Mouse (Mus musculus): ENCODE results near the gene Sostdc1. TPM values are rescaled to one million over a fixed set of nuclear protein-coding genes. Genes with fewer than 3 reads are reported as not detected.

The Sostdc1 gene
- polyA plus RNA-seq (2012; rRNA removed), result 0.40 and 0.80 TPM in 2 replicates

DNA sequence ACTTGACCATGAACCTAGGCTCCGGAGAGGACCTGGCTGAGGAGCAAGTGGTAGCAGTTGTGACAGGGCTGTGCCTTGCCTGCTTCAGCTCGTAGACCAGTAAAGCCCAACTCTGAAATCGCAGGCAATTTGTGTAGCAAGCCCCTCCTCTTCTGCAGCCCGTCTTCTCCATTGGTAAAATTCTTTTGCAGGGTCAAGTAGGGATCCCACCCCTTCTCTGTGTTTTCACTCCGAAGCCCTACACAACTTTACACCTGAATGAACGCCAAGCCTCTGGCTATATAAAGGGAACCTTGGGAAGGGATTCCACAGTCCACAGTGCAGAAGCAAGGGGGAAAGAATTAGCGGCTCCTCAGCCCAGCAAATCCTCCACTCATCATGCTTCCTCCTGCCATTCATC, at the start of gene Sostdc1:
TSS of gene Sostdc1 (plus strand) at position 224 of the 400 bp plus-strand sequence.
- no peak for DNase-seq (ENCODE audit: extremely low spot score in 1 of 2, low spot score in 1 of 2)

GRCm38 (mm10) chr12:36267670-36268246, 46.2 kb upstream of the Sostdc1 start:
- DNase-seq (ENCODE audit: extremely low spot score in 1 of 2, low spot score in 1 of 2), result no peak

- no peak for DNase-seq (ENCODE audit: extremely low spot score in 1 of 2, low spot score in 1 of 2)
Measured at GRCm38 (mm10) chr12:36274823-36275222, 39.1 kb upstream of the Sostdc1 start.

DNA sequence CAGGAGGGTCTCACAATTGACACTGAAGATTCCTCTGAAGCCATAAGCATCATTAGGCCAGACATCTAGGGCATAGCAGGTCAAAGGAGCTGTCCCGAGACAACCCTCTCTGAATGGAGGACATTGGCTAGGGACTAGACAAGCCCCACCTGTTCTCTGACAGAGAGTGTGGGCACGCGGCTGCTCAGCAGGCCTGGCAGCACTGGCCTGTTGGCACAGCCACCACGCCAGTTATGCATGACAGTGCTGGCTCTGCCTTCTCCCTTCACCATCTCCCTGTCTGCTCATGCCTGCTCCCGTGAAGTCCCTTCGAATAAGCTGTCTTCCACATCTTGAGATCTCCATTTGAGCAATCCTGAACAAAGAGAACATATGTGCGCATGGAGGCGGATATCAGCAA, 24.3 kb upstream of the Sostdc1 start:
- no peak for DNase-seq (ENCODE audit: extremely low spot score in 1 of 2, low spot score in 1 of 2)

DNA sequence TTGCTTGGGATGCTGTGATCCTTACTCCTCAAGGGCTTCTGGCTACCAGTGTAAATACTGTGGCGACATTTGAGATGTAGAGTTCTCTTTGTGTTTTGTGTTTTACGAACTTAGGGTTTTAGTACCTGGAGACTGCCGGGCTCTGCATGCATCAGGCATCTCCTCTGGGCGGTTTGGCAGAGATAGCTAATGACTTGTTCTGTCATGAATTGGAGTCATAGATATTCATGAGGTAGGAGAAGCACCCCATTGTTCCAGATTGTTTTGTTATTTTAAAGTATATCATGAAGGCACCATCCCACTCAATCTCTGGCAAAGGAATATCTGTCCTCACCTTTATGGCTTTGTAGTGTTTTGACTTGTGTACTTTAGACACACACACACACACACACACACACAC, 23.5 kb upstream of the Sostdc1 start:
- DNase-seq (ENCODE audit: extremely low spot score in 1 of 2, low spot score in 1 of 2), result no peak

DNA sequence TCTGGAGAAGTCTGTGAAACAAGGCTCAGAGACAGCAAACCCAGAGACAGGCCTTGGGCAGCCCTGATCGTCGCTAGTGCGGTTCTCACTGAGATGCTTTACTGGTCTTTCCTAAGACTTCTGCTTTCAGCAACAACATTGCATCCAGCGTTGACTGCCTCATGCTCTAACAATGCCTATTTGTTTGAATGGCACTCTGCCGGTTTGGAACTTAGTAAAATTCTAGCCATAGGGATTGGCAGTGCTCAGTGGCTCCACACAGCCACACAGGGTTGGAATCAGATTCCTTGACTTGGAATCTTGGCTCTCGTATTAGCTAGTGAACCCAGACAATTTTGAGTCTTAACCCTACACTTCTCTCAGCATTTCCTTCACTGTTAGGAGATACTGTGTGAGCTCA, 22.6 kb upstream of the Sostdc1 start:
- DNase-seq (ENCODE audit: extremely low spot score in 1 of 2, low spot score in 1 of 2), result no peak

DNA sequence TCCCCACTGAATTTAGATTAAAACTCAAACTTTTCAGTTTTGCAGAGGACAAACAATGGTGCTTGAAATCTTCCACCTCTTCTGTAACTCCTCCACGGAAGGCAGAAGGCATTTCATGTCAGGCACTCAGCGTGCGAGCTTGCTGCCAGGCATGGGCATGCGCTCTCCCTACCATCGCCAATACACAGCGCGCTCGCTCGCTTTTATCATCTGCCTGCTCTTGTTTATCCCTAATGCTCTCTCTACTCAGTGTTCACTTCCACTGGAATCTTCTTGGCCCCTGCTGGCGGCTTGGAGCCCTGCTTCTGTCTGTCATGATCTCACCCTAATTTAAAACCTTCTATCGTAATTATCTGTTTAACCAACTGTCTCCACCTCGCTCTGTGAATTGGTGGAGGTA, 11.6 kb upstream of the Sostdc1 start:
- peak in 1 of 2 experiments; percentile 50 for DNase-seq (ENCODE audit: extremely low spot score in 1 of 2, low spot score in 1 of 2)

- DNase-seq (ENCODE audit: extremely low spot score in 1 of 2, low spot score in 1 of 2), result no peak
Measured at GRCm38 (mm10) chr12:36302905-36303642, 10.9 kb upstream of the Sostdc1 start.

- DNase-seq (ENCODE audit: extremely low spot score in 1 of 2, low spot score in 1 of 2), result no peak
Measured at GRCm38 (mm10) chr12:36308737-36309420, 5.1 kb upstream of the Sostdc1 start.

DNA sequence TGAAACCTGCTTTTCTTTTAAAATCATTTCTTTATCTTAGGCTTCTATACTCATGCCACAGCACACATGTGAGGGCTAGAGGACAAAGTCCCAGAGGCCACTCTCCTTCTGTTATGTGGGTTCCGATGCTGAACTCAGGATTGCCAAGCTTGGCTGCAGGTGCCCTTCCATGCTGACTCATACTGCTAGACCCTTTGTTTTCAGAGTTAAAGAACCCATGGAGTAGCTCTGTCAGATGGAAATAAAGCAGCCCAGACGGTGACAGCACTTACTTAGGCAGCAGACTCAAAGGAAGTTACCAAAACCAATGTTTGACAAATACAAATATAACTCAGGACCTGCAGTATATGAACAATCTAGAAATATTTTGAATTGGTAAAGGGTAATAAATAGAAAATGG, 924 bp upstream of the Sostdc1 start:
- DNase-seq (ENCODE audit: extremely low spot score in 1 of 2, low spot score in 1 of 2), result no peak

- no peak for DNase-seq (ENCODE audit: extremely low spot score in 1 of 2, low spot score in 1 of 2)
Measured at GRCm38 (mm10) chr12:36314446-36314845, 507 bp downstream of the Sostdc1 start.

DNA sequence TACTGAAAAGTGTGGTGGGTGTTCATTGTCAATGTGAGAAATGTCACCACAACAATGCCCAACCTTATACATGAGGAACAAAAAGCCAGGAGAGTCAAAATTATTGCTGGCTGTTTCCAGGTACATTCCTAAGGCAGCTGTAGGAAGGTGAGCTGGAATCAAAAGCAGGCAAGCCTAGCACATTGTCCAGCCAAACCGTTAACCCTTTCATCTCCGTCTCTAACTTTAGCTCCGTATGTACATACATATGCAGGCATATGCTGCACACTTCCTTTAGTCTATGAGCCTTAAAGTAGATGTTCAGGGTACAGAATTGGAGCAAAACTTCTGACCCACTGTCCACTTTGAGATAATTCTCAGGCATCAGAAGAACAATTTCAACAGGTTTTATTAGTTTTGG, 1.6 kb downstream of the Sostdc1 start:
- DNase-seq (ENCODE audit: extremely low spot score in 1 of 2, low spot score in 1 of 2), result no peak

- DNase-seq (ENCODE audit: extremely low spot score in 1 of 2, low spot score in 1 of 2), result no peak
Measured at GRCm38 (mm10) chr12:36316056-36316455, 2.1 kb downstream of the Sostdc1 start.

DNA sequence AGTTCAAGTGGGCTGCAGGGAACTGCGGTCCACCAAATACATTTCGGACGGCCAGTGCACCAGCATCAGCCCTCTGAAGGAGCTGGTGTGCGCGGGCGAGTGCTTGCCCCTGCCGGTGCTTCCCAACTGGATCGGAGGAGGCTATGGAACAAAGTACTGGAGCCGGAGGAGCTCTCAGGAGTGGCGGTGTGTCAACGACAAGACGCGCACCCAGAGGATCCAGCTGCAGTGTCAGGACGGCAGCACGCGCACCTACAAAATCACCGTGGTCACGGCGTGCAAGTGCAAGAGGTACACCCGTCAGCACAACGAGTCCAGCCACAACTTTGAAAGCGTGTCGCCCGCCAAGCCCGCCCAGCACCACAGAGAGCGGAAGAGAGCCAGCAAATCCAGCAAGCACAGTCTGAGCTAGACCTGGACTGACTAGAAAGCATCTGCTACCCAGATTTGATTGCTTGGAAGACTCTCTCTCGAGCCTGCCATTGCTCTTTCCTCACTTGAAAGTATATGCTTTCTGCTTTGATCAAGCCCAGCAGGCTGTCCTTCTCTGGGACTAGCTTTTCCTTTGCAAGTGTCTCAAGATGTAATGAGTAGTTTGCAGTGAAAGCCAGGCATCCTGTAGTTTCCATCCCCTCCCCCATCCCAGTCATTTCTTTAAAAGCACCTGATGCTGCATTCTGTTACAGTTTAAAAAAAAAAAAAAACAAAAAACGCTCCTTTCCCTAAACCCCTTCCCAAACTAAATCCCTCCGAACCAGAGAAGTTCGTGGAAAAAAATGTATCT, 3.3 kb downstream of the Sostdc1 start:
- peak in 1 of 2 experiments; percentile 33 for DNase-seq (ENCODE audit: extremely low spot score in 1 of 2, low spot score in 1 of 2)

DNA sequence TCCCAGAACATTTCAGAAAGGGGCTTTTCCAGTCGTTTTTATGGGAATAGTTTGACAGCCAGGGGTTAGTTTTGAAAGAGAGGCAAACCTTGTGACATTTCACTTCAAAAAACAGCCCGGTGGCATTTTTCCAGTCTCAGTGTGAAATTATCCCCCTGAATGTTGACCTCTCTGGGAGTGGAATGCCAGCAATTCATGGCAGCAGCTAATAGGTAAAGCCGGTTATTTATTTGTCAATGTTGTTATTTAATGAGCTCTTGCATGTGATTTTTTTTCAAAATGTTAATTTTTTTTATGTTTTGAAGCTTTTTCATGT, 3.8 kb downstream of the Sostdc1 start:
- no peak for DNase-seq (ENCODE audit: extremely low spot score in 1 of 2, low spot score in 1 of 2)

- no peak for DNase-seq (ENCODE audit: extremely low spot score in 1 of 2, low spot score in 1 of 2)
Measured at GRCm38 (mm10) chr12:36326101-36326521, 12.2 kb downstream of the Sostdc1 start.

DNA sequence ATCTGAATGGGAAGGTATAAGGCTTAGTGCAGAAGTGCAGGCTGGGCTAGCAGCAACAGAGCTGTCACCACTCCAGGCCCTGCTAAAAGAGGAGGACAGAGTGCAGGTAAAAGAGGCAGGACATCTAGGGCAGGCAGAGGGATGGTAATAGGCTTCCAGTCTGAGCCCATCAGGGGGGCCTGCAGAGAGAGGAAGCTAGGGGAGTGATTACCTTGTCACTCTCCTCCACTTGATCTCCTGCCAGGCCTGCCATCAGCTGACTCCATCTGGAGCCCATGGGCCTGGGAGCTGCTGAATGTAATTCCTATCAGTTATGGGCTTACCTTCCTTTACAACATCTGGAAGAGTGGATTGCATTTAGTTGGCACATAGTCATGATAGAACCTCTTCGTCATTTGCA, 18.7 kb downstream of the Sostdc1 start:
- DNase-seq (ENCODE audit: extremely low spot score in 1 of 2, low spot score in 1 of 2), result no peak

DNA sequence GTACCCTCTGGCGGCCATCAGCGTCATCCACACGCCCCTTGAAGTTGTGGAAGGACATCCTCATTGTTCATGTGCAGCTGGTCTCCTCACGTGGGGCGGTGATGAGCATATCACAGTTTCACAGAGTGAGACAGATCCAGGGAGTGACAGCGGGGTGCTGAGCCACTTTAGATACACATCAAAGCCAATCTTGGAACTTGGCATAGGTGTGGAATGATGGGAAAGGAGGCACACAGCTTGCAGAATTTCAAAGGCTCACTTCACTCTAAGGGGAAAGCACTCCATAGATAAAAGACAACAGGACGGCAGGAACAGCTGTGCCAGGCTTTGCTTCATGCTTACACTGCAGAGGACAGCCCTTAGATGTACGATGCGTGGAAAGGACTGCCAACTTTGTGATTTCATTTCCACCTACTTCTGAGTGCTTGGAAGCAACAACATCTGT, 19.9 kb downstream of the Sostdc1 start:
- DNase-seq (ENCODE audit: extremely low spot score in 1 of 2, low spot score in 1 of 2), result peak in 1 of 2 experiments; percentile 31

DNA sequence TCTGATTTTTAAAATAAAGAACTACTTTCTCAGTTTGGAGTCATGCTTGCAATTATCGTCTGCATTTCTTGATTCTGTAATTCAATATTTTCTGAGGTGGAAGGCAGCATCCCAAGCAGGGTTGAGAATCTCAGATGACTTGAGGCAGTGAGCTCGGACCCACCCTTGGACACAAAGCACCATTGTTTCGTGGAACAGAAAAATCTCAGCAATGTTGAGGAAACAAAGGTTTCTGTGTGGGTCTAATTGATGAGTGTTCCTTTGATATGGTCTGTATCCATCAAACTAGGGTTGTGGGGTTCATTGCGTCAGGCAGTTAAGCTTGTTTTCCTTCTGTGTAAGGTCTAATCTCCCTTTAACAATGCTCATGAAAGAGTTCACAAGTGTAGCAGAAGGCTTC, 30.2 kb downstream of the Sostdc1 start:
- no peak for DNase-seq (ENCODE audit: extremely low spot score in 1 of 2, low spot score in 1 of 2)

GRCm38 (mm10) chr12:36360064-36360463, 46.1 kb downstream of the Sostdc1 start:
- no peak for DNase-seq (ENCODE audit: extremely low spot score in 1 of 2, low spot score in 1 of 2)

DNA sequence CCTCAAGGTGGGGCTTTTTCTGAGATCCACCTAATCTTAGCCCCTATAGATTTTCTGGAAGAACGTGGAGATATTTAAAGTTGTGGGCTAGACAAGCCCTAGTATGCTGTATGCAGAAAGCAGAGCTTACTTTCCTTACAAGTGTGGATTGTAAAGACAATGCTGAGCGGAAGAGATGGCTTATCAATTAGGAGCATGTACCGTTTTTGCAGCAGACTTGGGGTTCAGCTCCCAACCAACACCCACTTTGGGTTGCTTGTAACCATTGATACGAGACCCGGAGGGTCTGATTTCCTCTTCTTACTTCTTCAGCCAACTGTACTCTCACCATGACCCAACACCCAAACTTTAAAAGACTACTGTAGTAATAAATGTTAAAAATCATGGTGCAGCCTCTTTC, 46.8 kb downstream of the Sostdc1 start:
- DNase-seq (ENCODE audit: extremely low spot score in 1 of 2, low spot score in 1 of 2), result no peak
